Mouse (Mus musculus): ENCODE measurements around the gene Pabpn1.
A peak's percentile ranks its signal among the peaks of the same experiment; 100 is the strongest.
"Not testable (repeated sequence)": the region's sequence is repeated elsewhere in the genome, so short reads cannot be mapped to it uniquely, and the experiment has no call there.

Pabpn1 gene

DNA sequence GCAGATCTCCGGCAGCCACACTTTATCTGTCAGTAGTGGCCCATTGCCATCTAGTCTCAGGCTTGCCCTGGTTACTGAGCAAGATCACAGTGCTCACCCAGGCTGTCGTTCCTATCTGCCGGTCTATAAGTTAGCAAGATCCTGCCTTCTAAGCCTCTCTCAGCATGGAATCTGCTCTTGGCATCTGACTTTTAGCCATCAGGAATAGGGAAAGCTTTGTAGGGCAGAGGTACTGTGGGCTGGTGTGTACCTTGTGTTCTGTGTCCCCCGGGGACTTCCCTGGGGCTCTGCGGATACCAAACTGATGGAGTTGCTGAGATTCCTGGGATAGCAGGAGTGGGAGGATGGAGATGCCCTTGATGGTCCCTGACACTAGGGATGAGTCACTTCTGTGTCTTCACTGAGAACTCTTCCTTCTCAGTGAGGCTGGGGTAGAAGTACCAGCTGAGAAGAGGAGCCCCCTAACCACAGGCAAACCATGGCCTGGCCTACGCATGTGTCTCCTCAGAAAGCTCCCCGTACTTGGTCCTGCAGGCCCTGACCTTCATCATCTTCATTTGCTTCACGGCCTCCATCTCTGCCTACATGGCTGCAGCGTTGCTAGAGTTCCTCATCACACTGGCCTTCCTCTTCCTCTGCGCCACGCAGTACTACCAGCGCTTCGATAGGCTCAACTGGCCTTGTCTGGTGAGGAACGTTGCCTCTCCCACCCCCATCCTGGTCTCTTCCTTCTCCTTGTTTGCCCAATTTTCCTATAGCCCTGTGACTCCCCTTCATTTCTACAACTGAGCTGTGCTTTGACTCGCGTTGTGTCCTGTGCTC is 45.3 kb downstream of the Pabpn1 start:
- DNase-seq = no peak

DNA sequence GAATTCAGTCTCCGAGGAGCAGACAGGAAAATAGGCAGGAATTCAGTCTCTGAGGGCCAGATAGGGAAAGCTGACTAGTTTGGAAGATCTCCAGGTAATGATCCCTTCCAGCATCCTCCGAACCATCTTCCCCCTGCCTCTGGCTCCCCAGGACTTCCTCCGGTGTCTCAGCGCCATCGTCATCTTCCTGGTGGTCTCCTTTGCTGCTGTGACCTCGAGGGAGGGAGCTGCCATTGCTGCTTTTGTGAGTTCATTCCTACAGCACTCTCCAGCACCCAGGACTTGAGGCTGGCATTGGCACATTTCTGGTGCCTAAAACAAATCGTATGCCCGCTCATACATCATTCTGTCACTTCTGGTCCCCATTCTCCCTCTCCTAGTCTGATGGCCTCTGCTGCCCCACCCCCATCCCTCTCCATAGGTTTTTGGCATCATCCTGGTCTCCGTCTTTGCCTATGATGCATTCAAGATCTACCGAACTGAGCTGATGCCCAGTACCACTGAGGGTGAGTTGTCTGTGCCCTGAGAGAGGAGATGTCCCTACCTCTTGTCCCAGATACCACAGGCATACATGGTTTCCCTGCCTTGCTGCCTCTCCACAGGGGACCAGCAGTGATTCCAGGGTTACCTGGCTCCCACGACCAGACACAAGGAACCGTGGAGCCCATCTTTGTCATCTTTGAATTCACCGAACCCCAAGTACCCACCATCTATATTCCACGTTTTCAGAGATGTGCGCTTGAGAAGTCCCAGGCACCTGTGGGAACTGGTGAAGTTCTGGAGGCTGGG is 46.3 kb downstream of the Pabpn1 start:
- DNase-seq = no peak

DNA sequence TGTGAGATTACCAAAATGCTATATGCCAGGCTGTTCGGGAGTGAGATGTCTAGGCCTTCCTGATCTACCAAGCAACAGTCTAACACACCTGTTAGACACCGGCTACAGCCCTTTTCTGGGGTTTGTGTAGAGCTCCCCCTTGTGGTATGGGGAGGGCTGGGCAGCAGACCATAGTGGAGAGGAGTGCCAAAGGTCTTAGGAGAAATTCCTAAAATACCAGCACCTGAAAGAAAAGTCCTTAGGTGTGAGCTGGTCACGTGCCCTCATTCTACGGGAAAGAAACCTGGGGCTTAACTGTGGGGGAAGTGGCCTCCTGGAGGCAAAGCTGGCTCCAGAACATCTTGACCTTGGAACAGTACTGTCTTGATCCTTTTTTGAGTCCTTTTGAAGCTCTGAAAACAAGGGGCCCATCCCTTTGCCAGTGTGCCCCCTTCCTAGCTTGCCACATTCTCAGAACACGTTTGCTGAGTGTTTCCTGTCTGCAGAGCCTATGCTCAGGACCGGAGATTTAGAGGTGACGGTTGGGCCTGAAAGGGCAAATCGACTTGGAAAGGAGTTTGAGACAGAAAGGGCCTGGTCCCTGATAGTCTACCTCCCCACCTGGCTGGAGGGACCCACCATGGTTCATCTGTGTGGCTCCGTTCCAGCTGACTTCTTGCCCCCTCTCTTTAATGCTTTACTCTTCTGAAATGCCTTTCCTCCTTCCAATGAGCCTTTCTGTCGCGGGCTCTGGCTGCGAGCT is 47.3 kb downstream of the Pabpn1 start:
- DNase-seq = peak; percentile 87 to 89

DNA sequence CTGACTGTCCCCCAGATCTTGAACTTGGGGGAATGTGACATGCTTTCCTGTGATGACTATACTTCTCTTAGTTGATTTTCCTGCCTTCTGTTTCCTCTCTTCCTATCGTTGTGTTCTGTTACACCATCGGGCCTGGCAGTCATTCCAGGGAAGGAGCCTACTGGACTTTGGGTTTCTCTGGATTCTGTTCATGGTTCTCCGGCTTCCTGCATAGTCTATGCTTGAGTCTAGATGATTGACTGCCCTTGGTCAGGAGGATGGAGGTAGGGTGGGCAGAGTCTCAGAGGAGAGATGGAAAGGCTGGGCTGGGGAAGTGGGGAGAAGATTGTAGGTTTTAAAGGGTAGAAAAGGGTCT is 47.9 kb downstream of the Pabpn1 start:
- DNase-seq = peak; percentile 26 to 38

DNA sequence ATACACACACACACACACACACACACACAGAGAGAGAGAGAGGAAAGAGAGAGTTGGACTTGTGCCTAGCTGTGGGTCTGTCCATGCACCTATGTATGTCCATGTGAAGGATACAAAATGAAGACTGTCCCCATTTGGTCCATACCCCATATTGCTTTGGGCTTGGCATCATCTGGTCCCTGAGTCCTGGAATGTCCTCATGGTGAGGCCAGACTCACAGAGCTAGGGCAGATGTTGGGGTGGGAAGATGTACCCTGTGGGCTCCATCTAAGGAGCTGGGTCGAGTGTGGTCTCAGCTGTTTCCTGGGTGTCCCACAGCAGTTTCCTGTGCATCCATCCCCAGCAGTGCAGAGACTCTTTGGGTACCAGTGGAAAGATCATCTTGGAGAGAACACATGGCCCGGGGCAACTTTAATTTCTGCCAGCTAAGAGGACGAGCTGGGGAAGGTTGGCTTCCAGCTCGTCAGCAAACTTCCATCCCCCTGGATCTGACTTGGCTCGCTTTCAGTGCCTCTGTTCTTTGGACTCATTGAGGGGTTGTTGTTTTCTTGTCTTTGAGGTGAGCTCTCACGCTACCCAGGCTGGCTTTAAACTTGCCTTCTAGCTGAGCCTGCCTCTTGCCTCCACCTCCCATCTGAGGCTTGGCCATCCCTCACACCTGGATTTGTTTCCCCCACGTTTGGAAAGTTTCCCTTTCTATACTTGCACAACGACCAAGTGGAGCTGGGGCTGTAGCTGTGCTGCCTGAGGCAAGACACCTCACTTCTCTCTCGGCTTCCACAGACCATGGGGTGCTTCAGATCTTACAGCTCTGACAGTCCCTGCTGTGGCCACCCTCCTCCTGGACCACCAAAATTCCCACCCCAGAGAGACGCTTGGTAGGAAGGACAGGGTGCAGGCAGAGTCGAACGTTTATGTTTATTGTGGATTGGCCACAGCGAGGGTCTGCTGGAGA is 49.0 kb downstream of the Pabpn1 start:
- DNase-seq = peak; percentile 55 to 62

DNA sequence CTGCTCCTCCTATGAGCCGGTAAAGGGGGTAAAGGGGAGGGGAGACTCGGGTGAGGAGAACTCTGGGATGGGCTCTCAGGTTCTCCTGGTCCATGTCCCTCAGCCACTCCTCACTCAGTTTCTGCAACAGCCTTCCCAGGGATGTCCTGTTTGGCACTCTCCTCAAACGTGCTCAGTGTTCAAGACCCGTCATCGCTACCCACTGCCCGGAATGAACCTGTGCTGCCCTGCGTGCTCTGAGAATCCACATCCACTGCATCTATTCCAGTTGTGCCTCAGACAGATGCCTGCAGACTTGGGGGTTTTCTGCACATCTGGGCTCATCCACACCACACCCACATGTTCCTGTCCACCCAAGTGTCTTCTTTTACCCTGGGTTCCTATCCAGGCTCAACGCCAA is 50.2 kb downstream of the Pabpn1 start:
- DNase-seq = no peak

DNA sequence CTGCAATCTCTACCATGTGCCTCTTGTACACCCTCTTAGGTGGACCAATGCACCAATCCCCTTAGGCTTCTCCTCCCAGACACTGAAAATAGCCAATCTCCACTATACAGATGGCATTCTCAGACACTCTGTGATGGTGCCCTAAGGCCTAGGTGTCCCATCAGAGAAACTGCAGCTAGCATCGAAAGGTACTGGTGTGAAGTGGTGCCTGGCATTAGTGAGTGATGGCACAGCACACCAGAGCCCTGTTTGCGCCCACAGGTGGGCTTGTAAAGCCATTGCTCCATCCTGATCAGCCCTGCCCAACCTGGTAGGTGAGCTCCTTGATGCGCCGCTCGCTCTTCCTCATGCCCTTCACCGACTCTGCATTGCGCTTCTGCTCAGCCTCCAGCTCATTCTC is 51.7 kb downstream of the Pabpn1 start:
- DNase-seq = no peak

DNA sequence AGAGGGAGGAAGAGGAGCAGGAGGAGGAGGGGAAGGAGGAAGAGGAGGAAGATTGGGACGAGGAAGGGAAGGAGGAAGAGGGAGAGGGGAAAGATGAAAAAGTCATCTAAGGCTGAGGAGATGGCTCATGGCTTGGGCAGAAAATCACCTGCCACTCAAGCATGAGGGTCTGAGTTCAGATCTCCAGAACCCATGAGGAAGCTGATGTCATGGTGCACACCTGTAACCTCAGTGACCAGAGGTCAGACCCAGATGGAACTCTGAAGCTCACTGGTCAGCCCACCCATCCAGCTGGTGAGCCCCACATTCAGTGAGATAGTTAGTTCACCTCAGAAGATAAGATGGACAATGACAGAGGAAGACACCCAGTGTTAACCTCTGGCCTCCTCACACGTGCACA is 52.6 kb downstream of the Pabpn1 start:
- DNase-seq = no peak

DNA sequence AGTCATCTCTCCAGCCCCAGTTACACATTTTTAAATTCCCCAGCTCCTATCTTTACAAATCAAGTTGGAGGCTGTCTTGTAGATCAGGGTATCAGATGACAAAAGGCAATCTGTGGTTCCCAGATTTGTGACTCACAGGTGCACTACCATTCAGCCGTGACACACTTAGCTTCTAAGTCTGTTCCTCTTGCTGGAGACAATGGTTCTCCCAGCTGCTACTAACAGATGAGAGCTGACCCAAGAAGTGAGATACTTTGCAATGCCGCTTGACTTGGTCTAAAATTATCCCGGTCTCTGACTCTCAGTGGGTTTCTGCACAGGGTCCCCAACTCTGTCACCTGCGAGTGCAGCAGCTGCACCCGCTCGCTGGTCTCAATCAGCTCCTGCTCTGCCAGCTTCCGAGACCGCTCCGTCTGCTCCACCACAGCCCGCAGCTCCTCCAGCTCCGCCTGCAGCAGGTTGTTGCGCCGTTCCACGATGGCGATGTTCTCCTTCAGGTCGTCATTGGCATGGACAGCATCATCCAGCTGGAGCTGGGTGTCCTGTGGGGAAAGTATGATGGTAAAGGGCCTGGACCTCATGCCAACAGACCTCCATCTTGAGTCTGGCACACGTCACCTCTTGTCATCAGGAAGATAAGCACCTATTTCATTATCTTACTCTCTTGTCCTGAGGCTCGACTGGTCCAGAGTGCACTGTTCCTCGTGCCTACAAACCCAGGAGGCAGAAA is 53.8 kb downstream of the Pabpn1 start:
- no peak for DNase-seq

DNA sequence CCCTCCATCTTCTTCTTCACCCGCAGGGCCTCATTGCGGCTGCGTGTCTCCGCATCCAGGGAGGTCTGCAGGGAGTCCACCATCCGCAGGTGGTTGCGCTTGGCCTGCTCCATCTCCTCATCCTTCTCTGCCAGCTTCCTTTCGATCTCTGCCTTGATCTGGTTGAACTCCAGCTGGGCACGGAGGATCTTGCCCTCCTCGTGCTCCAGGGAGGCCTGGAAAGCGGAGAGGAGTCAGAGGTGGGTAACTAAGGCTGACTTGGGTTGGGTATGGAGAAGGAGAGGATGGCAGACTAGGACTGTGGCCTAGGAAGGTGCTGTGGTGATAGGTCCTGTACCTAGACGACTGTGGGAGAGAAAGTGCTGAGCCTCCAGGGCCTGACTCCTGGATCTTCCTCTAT is 54.7 kb downstream of the Pabpn1 start:
- DNase-seq = not testable (repeated sequence)

All from kidney, adult 8-10 months (tissue).